Mouse (Mus musculus): ENCODE measurements at regions not wholly inside any gene's neighbourhood (a gene's known extent, or its start where the extent isn't known, plus 50 kb on each side); places are given as distances from the start of the nearest gene placed in this dataset.
A peak's percentile ranks its signal among the peaks of the same experiment; 100 is the strongest.
"Not testable (repeated sequence)": the region's sequence is repeated elsewhere in the genome, so short reads cannot be mapped to it uniquely, and the experiment has no call there.

DNA sequence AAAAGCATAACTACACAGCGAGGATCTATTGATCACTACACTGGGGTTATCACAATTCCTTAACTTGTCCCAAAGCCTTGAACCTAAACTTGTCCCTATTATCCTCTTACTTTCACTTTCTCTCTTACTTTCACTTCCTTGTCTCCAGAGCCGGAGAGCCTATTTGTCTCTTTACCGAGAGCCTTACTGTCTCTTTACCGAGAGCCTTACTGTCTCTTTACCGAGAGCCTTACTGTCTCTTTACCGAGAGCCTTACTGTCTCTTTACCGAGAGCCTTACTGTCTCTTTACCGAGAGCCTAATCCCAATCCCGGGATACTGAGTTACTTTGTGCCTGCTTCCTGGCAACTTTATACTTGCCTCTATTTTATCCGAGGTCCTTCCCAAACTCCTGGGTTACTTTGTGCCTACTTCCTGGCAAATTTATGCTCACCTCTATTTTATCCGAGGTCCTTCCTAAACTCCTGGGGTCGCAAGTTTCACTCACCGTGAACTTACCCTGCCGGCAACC lies 335.3 kb upstream of the Ccng1 start:
- H3K27me3 ChIP-seq (ENCODE audit: control insufficient read depth, insufficient read depth, low read length); H3K4me3 ChIP-seq (ENCODE audit: control insufficient read depth, low read depth, low read length); H3K27ac ChIP-seq (ENCODE audit: control insufficient read depth, insufficient read depth, low read depth, low read length); H3K36me3 ChIP-seq (ENCODE audit: control insufficient read depth, insufficient read depth, low read length); H3K4me1 ChIP-seq (ENCODE audit: control insufficient read depth, insufficient read depth, low read length): not testable (repeated sequence)

DNA sequence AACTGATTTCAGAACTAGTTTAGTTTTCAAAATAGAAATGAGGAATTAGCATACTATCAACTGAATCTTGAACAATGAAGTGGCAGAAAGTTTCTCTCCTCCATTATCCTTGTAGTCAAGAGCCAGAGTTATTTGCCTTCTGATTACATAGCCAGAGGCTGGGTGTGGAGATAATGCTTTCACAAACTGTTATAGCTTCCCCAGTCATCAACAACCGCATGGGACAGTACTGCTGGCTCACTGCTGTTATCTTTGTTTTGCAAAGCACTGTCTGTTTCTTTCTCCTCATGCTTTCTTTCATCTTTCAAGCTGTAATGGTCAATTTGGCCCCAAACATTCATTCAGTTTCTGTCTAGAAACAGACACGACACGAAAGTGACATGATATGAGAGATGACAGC lies 308.5 kb upstream of the Ccng1 start:
- no peak overlapping the region for H3K27ac ChIP-seq (ENCODE audit: control insufficient read depth, insufficient read depth, low read depth, low read length)
- H3K4me1 ChIP-seq (ENCODE audit: control insufficient read depth, insufficient read depth, low read length): no peaks in the 10 kb centered on the region
- no peak for TF ChIP-seq CTCF (IDR thresholded peaks at IDR 0.05; ENCODE audit: control insufficient read depth, insufficient read depth, insufficient replicate concordance, low read depth, low read length)
- TF ChIP-seq POLR2A (IDR thresholded peaks at IDR 0.05; ENCODE audit: control insufficient read depth, low read depth, low read length): no peak
- H3K4me3 ChIP-seq (ENCODE audit: control insufficient read depth, low read depth, low read length): no peak overlapping the region
- no peaks in the 10 kb centered on the region for H3K36me3 ChIP-seq (ENCODE audit: control insufficient read depth, insufficient read depth, low read length)
- H3K27me3 ChIP-seq (ENCODE audit: control insufficient read depth, insufficient read depth, low read length): no peaks in the 10 kb centered on the region

DNA sequence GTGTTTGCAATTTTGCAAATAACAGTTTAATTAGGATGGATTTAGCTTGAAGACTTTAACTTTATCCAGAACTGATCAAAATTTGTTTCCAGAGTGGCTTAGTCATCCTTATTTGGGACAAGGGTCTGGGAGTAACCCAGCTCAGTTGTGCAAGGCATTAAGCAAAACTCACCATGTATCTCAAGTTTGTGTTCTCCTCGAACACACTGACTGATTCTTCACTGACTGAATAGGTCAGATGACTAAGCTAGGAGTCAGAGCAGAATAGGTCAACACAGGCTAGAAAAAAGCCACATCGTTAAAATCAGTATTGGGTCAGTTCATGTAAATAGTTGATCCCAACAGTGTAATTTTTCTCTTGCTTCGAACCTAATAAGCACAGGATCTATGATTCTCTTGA lies 302.7 kb upstream of the Ccng1 start:
- Histone ChIP-seq H3K4me3 (ENCODE audit: control insufficient read depth, low read depth, low read length) (no peak overlapping the region), H3K27me3 (ENCODE audit: control insufficient read depth, insufficient read depth, low read length) (no peaks in the 10 kb centered on the region), H3K27ac (ENCODE audit: control insufficient read depth, insufficient read depth, low read depth, low read length) (no peak overlapping the region), H3K4me1 (ENCODE audit: control insufficient read depth, insufficient read depth, low read length) (no peaks in the 10 kb centered on the region), H3K36me3 (ENCODE audit: control insufficient read depth, insufficient read depth, low read length) (no peaks in the 10 kb centered on the region)
- TF ChIP-seq POLR2A (IDR thresholded peaks at IDR 0.05; ENCODE audit: control insufficient read depth, low read depth, low read length): no peak
- no peak for TF ChIP-seq CTCF (IDR thresholded peaks at IDR 0.05; ENCODE audit: control insufficient read depth, insufficient read depth, insufficient replicate concordance, low read depth, low read length)

DNA sequence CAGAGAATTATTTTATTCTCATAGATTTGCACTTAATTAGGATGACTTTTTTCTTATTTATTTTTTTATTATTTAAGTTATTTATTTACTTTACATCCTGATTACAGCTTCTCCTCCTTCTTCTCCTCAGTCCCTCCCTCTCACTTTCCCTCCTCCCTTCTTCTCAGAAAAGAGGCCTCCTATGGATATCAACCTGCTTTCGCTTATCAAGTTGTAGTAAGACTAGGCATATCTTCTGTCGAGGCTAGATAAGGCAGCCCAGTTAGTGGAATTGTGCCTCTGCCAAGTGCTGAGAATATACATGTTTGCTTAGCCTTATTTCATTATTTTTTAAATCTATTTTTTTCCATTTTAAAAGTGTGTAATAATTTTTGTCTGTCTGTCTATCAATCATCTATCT lies 274.9 kb upstream of the Ccng1 start:
- no peak for TF ChIP-seq CTCF (IDR thresholded peaks at IDR 0.05; ENCODE audit: control insufficient read depth, insufficient read depth, insufficient replicate concordance, low read depth, low read length)
- no peak for TF ChIP-seq POLR2A (IDR thresholded peaks at IDR 0.05; ENCODE audit: control insufficient read depth, low read depth, low read length)
- Histone ChIP-seq H3K36me3 (ENCODE audit: control insufficient read depth, insufficient read depth, low read length) (no peaks in the 10 kb centered on the region), H3K4me1 (ENCODE audit: control insufficient read depth, insufficient read depth, low read length) (no peaks in the 10 kb centered on the region), H3K4me3 (ENCODE audit: control insufficient read depth, low read depth, low read length) (no peak overlapping the region), H3K27me3 (ENCODE audit: control insufficient read depth, insufficient read depth, low read length) (no peaks in the 10 kb centered on the region), H3K27ac (ENCODE audit: control insufficient read depth, insufficient read depth, low read depth, low read length) (no peak overlapping the region)

DNA sequence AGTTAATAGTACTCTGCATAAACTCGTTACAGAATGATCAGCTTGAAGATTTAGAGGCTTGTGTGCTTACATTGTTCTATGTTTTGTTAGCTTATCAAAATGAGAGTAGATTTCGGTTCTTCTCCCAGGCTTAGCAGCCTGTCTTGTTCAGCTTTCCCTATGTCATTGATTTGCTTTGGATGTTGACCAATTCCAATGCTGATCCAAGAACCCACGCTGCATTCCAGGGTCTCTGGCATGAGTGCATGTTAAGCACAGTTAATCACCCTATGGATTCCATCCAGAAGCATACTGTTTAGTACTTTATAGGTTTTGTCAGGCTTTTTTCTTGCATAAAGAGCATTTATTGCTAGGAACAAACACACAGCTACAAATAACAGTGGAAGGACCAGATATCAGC lies 255.0 kb upstream of the Ccng1 start:
- H3K27me3 ChIP-seq (ENCODE audit: control insufficient read depth, insufficient read depth, low read length): no peaks in the 10 kb centered on the region
- TF ChIP-seq POLR2A (IDR thresholded peaks at IDR 0.05; ENCODE audit: control insufficient read depth, low read depth, low read length): no peak
- no peak for TF ChIP-seq CTCF (IDR thresholded peaks at IDR 0.05; ENCODE audit: control insufficient read depth, insufficient read depth, insufficient replicate concordance, low read depth, low read length)
- H3K36me3 ChIP-seq (ENCODE audit: control insufficient read depth, insufficient read depth, low read length): no peaks in the 10 kb centered on the region

DNA sequence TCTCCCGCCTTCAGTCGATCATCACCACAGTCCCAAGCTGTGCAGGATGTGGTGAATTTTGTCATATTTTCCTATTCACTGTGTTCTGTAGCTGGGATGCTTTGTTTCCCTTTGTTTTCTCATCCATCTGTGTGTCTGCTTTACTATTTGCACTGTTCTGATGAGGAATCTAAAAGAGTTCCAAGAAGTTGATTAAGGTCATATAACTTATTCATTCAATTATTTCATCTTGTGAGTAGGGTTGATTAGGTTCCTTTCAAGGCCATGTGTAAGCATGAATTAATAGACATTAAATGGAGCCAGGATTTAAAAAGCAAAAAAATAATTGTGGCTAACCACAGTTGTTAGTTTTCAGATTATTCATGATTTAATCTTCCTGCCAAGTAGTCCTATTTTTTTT lies 217.7 kb upstream of the Ccng1 start:
- Histone ChIP-seq H3K4me1 (ENCODE audit: control insufficient read depth, insufficient read depth, low read length) (no peaks in the 10 kb centered on the region), H3K27me3 (ENCODE audit: control insufficient read depth, insufficient read depth, low read length) (no peaks in the 10 kb centered on the region), H3K27ac (ENCODE audit: control insufficient read depth, insufficient read depth, low read depth, low read length) (no peak overlapping the region), H3K4me3 (ENCODE audit: control insufficient read depth, low read depth, low read length) (no peak overlapping the region), H3K36me3 (ENCODE audit: control insufficient read depth, insufficient read depth, low read length) (no peaks in the 10 kb centered on the region)
- TF ChIP-seq CTCF (IDR thresholded peaks at IDR 0.05; ENCODE audit: control insufficient read depth, insufficient read depth, insufficient replicate concordance, low read depth, low read length) (no peak), POLR2A (IDR thresholded peaks at IDR 0.05; ENCODE audit: control insufficient read depth, low read depth, low read length) (no peak)

More for the DNA sequence above, 255.0 kb upstream of the Ccng1 start:
- no peaks in the 10 kb centered on the region for H3K4me1 ChIP-seq (ENCODE audit: control insufficient read depth, insufficient read depth, low read length)
- H3K4me3 ChIP-seq (ENCODE audit: control insufficient read depth, low read depth, low read length): no peak overlapping the region
- H3K27ac ChIP-seq (ENCODE audit: control insufficient read depth, insufficient read depth, low read depth, low read length): no peak overlapping the region

DNA sequence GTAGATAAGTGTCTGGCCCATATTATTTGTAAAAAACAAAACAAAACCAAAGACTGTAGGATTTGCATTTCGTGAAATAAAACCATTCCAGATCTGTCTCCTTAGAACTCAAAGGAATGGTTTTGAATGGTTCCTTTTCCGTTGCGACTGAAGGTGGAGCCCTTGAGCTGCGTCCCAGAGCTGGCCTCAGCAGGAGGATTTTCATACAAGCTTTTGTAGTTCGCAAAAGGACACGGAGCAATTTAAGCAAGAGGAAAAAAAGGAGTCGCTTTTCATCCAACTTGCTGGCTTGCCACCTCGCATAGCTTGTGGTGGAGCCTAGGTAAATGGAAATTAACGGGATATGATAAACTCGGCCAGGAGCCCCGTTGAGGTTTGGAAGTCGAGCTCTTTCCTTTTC lies 172.1 kb upstream of the Ccng1 start:
- no peaks in the 10 kb centered on the region for H3K36me3 ChIP-seq (ENCODE audit: control insufficient read depth, insufficient read depth, low read length)

DNA sequence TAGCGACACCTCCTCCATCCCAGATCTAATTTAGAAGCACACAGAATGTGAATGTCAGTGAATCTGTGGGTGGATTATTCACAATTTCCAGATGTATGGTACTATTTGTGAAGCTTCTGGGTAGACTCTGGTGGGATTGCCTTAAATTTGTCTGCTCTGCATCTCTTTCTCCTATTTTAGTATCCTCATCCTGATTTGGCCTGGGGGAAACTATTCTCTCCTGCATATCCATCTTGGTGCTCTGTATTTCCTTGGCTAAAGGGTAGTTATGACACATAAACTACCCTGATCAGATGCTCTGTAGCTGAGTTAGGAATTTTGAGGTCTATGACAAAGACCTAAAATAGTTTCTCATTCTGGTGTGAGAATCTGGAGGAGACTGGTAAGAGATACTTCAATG lies 136.4 kb upstream of the Ccng1 start:
- Histone ChIP-seq H3K27ac (ENCODE audit: control insufficient read depth, insufficient read depth, low read depth, low read length) (no peak overlapping the region), H3K27me3 (ENCODE audit: control insufficient read depth, insufficient read depth, low read length) (no peaks in the 10 kb centered on the region), H3K36me3 (ENCODE audit: control insufficient read depth, insufficient read depth, low read length) (no peaks in the 10 kb centered on the region), H3K4me3 (ENCODE audit: control insufficient read depth, low read depth, low read length) (no peak overlapping the region), H3K4me1 (ENCODE audit: control insufficient read depth, insufficient read depth, low read length) (peaks cover 3% of the 10 kb centered on the region; the same call in 1 of the 2 replicates)
- no peak for TF ChIP-seq CTCF (IDR thresholded peaks at IDR 0.05; ENCODE audit: control insufficient read depth, insufficient read depth, insufficient replicate concordance, low read depth, low read length)
- no peak for TF ChIP-seq POLR2A (IDR thresholded peaks at IDR 0.05; ENCODE audit: control insufficient read depth, low read depth, low read length)

More for the DNA sequence above, 172.1 kb upstream of the Ccng1 start:
- TF ChIP-seq CTCF (IDR thresholded peaks at IDR 0.05; ENCODE audit: control insufficient read depth, insufficient read depth, insufficient replicate concordance, low read depth, low read length) (peak; percentile 51; the same call in 1 of the 2 replicates), POLR2A (IDR thresholded peaks at IDR 0.05; ENCODE audit: control insufficient read depth, low read depth, low read length) (no peak)
- no peaks in the 10 kb centered on the region for H3K27me3 ChIP-seq (ENCODE audit: control insufficient read depth, insufficient read depth, low read length)
- no peak overlapping the region for H3K4me3 ChIP-seq (ENCODE audit: control insufficient read depth, low read depth, low read length)
- H3K4me1 ChIP-seq (ENCODE audit: control insufficient read depth, insufficient read depth, low read length): no peaks in the 10 kb centered on the region; the same call in 1 of the 2 replicates
- no peak overlapping the region for H3K27ac ChIP-seq (ENCODE audit: control insufficient read depth, insufficient read depth, low read depth, low read length)

Data from testis, adult 2 months (tissue).